Mouse (Mus musculus) limb, embryonic 12.5 days (tissue): ENCODE measurements around the gene Zfp296. TPM values are rescaled to one million over a fixed set of nuclear protein-coding genes. Genes with fewer than 3 reads are reported as not detected.
A peak's percentile ranks its signal among the peaks of the same experiment; 100 is the strongest.
"Not testable (repeated sequence)": the region's sequence is repeated elsewhere in the genome, so short reads cannot be mapped to it uniquely, and the experiment has no call there.

Experiments used
- ATAC-seq: fragments of 200-750 bp; cut with Nextera tagmentation; 2 replicates; pipeline ENCODE4 v1.8.0; 2017; ENCODE audit warnings: low read depth, moderate TSS enrichment; ENCODE audit not compliant: insufficient number of reproducible peaks, insufficient read depth, low FRiP score, low TSS enrichment
- H3K27ac ChIP-seq: fragments of 300-500 bp; sonication (generic); 2 replicates; pipeline ENCODE4 v1.5.1; 2016; ENCODE audit warnings: mild to moderate bottlenecking, moderate library complexity
- H3K27me3 ChIP-seq: fragments of 300-500 bp; sonication (generic); 2 replicates; pipeline ENCODE4 v1.6.1; 2016; ENCODE audit warnings: mild to moderate bottlenecking, moderate library complexity
- H3K36me3 ChIP-seq: fragments of 300-500 bp; sonication (generic); 2 replicates; pipeline ENCODE4 v1.6.1; 2016; ENCODE audit warnings: mild to moderate bottlenecking, moderate library complexity
- H3K4me1 ChIP-seq: fragments of 300-500 bp; sonication (generic); replicated peaks from 2 replicates; pipeline ENCODE4 v1.6.1; 2016
- H3K4me2 ChIP-seq: fragments of 300-500 bp; sonication (generic); 2 replicates; pipeline ENCODE4 v1.6.1; 2016; ENCODE audit warnings: mild to moderate bottlenecking, moderate library complexity
- H3K4me3 ChIP-seq: fragments of 300-500 bp; sonication (generic); replicated peaks from 2 replicates; pipeline ENCODE4 v1.5.1; 2016; ENCODE audit warnings: mild to moderate bottlenecking
- H3K9ac ChIP-seq: fragments of 300-500 bp; sonication (generic); replicated peaks from 2 replicates; pipeline ENCODE4 v1.6.1; 2016; ENCODE audit warnings: mild to moderate bottlenecking, moderate library complexity
- H3K9me3 ChIP-seq: fragments of 300-500 bp; sonication (generic); 2 replicates; pipeline ENCODE4 v1.6.1; 2016; ENCODE audit warnings: mild to moderate bottlenecking, moderate library complexity
- WGBS: fragments of 180-500 bp; shearing (Covaris S2); methylation state at CpG from one replicate; pipeline ENCODE4 v1.1.7; 2016; 5-methylcytosine and 5-hydroxymethylcytosine counted together
- polyA plus RNA-seq: library from polyadenylated mRNA; unstranded; fragments of >200 nt; fragmentation: Nextera tagmentation; extraction: Ambion mirVana; gene quantifications from 2 replicates; pipeline ENCODE4 v1.2.1, GENCODE M21; 2016

The Zfp296 gene
- polyA plus RNA-seq, 1 experiment from 2014 or later: 0.61 TPM

- 89% methylated on average over 10 of the region's 10 CpGs for WGBS
- H3K27me3 ChIP-seq: peaks cover 58% of the 10 kb centered on the region
These were observed 2.7 kb downstream of the Zfp296 start for GRCm38 (mm10) chr7:19579751-19580150.

DNA sequence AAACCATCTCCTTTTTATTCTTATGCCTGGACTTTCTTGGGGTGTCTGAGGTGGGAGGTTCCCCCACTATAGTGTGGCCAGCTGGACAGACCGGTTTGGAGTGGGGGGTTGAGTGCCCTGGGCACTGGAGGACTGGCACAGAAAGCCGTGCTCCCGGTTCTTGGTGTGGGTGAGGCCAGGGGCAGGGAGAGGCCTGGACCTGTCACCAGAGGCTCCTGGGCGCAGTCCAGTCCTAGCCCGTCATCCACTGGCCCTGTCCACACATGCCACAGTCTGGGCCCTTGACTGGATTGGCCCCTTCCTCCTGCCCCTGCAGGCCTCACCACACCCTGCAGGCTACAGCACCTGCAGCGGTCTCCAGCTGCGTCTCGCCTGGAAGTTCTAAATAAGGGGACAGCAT, 3.5 kb downstream of the Zfp296 start:
- Histone ChIP-seq H3K27me3 (peaks cover 51% of the 10 kb centered on the region), H3K36me3 (peaks cover 60% of the 10 kb centered on the region)

More at GRCm38 (mm10) chr7:19579751-19580150, 2.7 kb downstream of the Zfp296 start:
- ATAC-seq: no peak
- Histone ChIP-seq H3K4me2 (no peak overlapping the region), H3K9ac (no peak overlapping the region; the same call in 1 of the 2 replicates), H3K9me3 (no peaks in the 10 kb centered on the region), H3K36me3 (peaks cover 51% of the 10 kb centered on the region), H3K4me1 (peaks cover 18% of the 10 kb centered on the region), H3K27ac (no peak overlapping the region), H3K4me3 (no peak overlapping the region)

GRCm38 (mm10) chr7:19586269-19586668, 9.2 kb downstream of the Zfp296 start:
- 0 out of 2 replicates have a peak overlapping the region, but pooled peaks have one; percentile 3 for H3K9ac ChIP-seq
- H3K4me2 ChIP-seq: no peak overlapping the region
- no peaks in the 10 kb centered on the region for H3K4me1 ChIP-seq
- no peak overlapping the region for H3K4me3 ChIP-seq
- 78% methylated on average over 46 of the region's 46 CpGs for WGBS
- no peaks in the 10 kb centered on the region for H3K9me3 ChIP-seq
- peaks cover 99% of the 10 kb centered on the region for H3K36me3 ChIP-seq
- H3K27me3 ChIP-seq: no peaks in the 10 kb centered on the region
- no peak for ATAC-seq
- H3K27ac ChIP-seq: no peak overlapping the region

More for the DNA sequence above, 3.5 kb downstream of the Zfp296 start:
- no peak overlapping the region for H3K27ac ChIP-seq
- H3K4me1 ChIP-seq: peaks cover 18% of the 10 kb centered on the region
- 76% methylated on average over 8 of the region's 8 CpGs for WGBS
- no peak overlapping the region for H3K4me2 ChIP-seq
- ATAC-seq: no peak
- no peak overlapping the region for H3K4me3 ChIP-seq
- H3K9ac ChIP-seq: no peak overlapping the region
- H3K9me3 ChIP-seq: no peaks in the 10 kb centered on the region

- 61% methylated on average over 3 of the region's 3 CpGs for WGBS
- Histone ChIP-seq H3K27me3 (no peaks in the 10 kb centered on the region), H3K36me3 (peaks cover 100% of the 10 kb centered on the region), H3K9me3 (no peaks in the 10 kb centered on the region), H3K27ac (no peak overlapping the region), H3K9ac (no peak overlapping the region), H3K4me3 (no peak overlapping the region), H3K4me2 (no peak overlapping the region), H3K4me1 (no peaks in the 10 kb centered on the region)
- no peak for ATAC-seq
These were observed 12.1 kb downstream of the Zfp296 start for GRCm38 (mm10) chr7:19589207-19589606.

DNA sequence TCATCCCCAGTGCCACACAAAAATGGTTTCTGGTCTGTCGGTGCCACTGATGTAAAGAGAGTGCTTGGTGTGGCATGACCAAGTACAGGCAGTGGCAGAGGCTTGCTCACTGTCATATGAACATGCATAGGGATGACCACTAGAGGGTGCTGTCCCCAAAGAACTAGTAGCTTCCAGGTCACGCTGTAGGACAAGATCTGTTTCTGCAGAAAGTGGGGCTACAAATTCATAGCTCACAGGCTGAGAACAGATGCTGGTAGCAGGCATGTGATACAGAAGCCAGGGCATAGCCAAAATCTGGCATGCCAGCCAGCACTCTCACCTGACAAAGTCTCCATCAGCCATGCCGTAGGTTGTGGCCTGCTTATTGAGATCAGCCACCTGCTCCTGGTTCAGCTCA, 12.8 kb downstream of the Zfp296 start:
- H3K36me3 ChIP-seq: peaks cover 100% of the 10 kb centered on the region
- H3K27ac ChIP-seq: no peak overlapping the region
- no peaks in the 10 kb centered on the region for H3K9me3 ChIP-seq
- 67% methylated on average over 3 of the region's 3 CpGs for WGBS
- H3K4me2 ChIP-seq: no peak overlapping the region
- H3K4me3 ChIP-seq: no peak overlapping the region
- H3K9ac ChIP-seq: no peak overlapping the region
- H3K27me3 ChIP-seq: no peaks in the 10 kb centered on the region
- H3K4me1 ChIP-seq: no peaks in the 10 kb centered on the region
- no peak for ATAC-seq

- H3K36me3 ChIP-seq: peaks cover 99% of the 10 kb centered on the region
- no peak for ATAC-seq
- WGBS: 90% methylated on average over 10 of the region's 10 CpGs
- H3K9ac ChIP-seq: 0 out of 2 replicates have a peak overlapping the region, but pooled peaks have one; percentile 18
- H3K4me3 ChIP-seq: no peak overlapping the region
- H3K4me2 ChIP-seq: no peak overlapping the region
- no peaks in the 10 kb centered on the region for H3K4me1 ChIP-seq
- H3K27ac ChIP-seq: no peak overlapping the region
- H3K9me3 ChIP-seq: no peaks in the 10 kb centered on the region
- H3K27me3 ChIP-seq: no peaks in the 10 kb centered on the region
These were observed 16.1 kb downstream of the Zfp296 start for GRCm38 (mm10) chr7:19593061-19593730.

DNA sequence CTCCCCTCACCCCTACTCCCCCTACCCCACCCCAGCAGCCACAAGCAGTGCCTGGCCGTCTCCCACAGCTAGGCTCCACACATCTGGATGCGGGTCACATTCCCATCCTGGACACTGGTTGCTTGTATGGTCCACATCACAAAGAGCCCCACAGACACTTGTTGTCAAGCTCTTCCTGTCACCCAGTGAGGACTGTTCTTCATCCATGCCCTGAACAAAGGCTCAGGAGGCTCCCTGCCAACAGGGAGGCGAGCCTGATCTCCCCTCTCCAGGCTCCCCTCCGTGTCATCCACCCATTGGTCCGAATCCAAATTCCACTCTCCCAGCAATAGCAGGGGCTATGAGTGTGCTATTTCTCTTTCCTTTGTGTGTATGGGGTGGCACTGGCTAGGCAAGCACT, 23.5 kb downstream of the Zfp296 start:
- Histone ChIP-seq H3K4me2 (no peak overlapping the region), H3K4me1 (peaks cover 14% of the 10 kb centered on the region), H3K4me3 (no peak overlapping the region), H3K9ac (no peak overlapping the region), H3K9me3 (no peaks in the 10 kb centered on the region), H3K36me3 (peaks cover 75% of the 10 kb centered on the region), H3K27me3 (no peaks in the 10 kb centered on the region), H3K27ac (no peak overlapping the region)
- 75% methylated on average over 5 of the region's 5 CpGs for WGBS
- ATAC-seq: no peak

- no peak for ATAC-seq
- no peaks in the 10 kb centered on the region for H3K27me3 ChIP-seq
- peak overlapping the region; percentile 94; the same call in 1 of the 2 replicates for H3K9ac ChIP-seq
- H3K4me3 ChIP-seq: peak overlapping the region; percentile 99
- peak overlapping the region; percentile 89 for H3K4me2 ChIP-seq
- peaks cover 50% of the 10 kb centered on the region for H3K36me3 ChIP-seq
- H3K4me1 ChIP-seq: peaks cover 14% of the 10 kb centered on the region
- no peak overlapping the region for H3K27ac ChIP-seq
- no peaks in the 10 kb centered on the region for H3K9me3 ChIP-seq
- 81% methylated on average over 12 of the region's 12 CpGs for WGBS
These were observed 26.0 kb downstream of the Zfp296 start for GRCm38 (mm10) chr7:19603055-19603454.

DNA sequence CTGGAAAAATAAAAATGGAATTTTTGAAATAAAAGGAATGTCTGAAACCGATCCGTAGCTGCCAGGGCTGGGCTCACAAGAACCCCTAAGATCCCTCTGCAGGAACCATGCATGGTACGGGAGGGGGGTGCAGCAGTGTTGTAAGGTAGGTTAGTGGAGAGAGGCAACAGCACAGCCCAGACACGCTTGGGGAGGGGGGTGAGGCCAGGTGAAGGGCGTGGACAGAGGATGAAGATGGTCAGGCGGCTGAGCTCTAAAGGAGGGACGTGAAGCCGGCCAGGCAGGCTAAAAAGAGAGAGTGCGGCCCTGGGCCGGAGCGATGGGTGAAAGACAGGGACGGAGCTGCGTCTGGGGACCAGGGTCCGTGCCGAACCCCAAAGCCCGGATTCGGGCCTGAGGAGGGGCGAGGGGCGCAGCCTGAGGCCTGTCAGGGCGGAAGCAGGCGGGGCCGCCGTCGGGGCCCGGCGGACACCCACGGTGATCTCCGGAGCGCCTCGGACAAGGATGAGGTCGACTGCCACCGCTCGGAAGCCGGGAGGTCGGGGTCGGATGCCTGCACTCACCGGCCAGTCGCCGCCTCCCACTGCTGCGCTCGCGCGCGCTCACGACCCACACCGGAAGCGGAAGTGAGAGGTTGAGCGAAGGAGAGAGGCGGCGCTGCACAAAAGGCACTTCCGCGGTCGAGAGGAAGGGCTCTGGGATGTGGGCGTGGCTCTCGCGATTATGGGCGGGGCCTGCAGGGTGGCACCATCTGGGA, 26.9 kb downstream of the Zfp296 start, which contains the start of gene Clasrp:
Gene Clasrp (minus strand): TSS at position 638 of the 757 bp plus-strand sequence.
- peak; percentile 85 for ATAC-seq
- H3K9ac ChIP-seq: peak within 1 kb of the TSS; percentile 94
- H3K9me3 ChIP-seq: no peaks in the 10 kb centered on the region
- peak within 1 kb of the TSS; percentile 75 for H3K27ac ChIP-seq
- H3K27me3 ChIP-seq: no peaks in the 10 kb centered on the region
- peak within 1 kb of the TSS; percentile 89 for H3K4me2 ChIP-seq
- peaks cover 41% of the 10 kb centered on the region for H3K36me3 ChIP-seq
- peaks cover 14% of the 10 kb centered on the region for H3K4me1 ChIP-seq
- WGBS: 1% methylated on average over 57 of the region's 57 CpGs
- peak within 1 kb of the TSS; percentile 99 for H3K4me3 ChIP-seq

GRCm38 (mm10) chr7:19604606-19605214, 27.6 kb downstream of the Zfp296 start:
- not testable (repeated sequence) for H3K27me3 ChIP-seq, H3K27ac ChIP-seq, H3K9ac ChIP-seq, H3K9me3 ChIP-seq
- peak; percentile 35; the same call in 1 of the 2 replicates for ATAC-seq
- peak overlapping the region; percentile 89 for H3K4me2 ChIP-seq
- peaks cover 34% of the 10 kb centered on the region for H3K36me3 ChIP-seq
- 59% methylated on average over 10 of the region's 10 CpGs for WGBS
- H3K4me1 ChIP-seq: peaks cover 14% of the 10 kb centered on the region
- peak overlapping the region; percentile 99 for H3K4me3 ChIP-seq

DNA sequence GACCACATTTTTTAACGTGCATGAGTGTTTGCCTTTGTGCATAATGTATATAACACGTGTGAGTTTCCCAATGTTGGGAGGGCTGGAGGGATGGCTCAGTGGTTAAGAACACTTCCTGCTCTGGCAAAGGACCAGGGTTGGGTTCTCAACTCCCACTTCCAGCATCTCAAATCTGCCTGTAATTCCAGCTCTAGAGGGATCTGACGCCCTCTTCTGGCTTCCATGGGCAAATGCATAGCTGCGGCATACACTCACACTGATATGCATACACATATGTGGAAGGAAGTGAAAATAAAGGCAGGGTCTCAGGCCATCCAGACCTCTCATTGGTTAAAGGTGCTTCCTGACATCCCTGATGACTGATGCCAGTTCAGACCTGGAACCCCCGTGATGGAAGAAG, 30.2 kb downstream of the Zfp296 start:
- Histone ChIP-seq H3K9me3 (no peaks in the 10 kb centered on the region), H3K27me3 (no peaks in the 10 kb centered on the region), H3K36me3 (peaks cover 8% of the 10 kb centered on the region), H3K9ac (no peak overlapping the region), H3K4me1 (peaks cover 14% of the 10 kb centered on the region), H3K4me3 (no peak overlapping the region), H3K27ac (no peak overlapping the region), H3K4me2 (no peak overlapping the region)
- WGBS: 83% methylated on average over 5 of the region's 5 CpGs
- no peak for ATAC-seq
